Mouse (Mus musculus): ENCODE measurements at regions not wholly inside any gene's neighbourhood (a gene's known extent, or its start where the extent isn't known, plus 50 kb on each side); places are given as distances from the start of the nearest gene placed in this dataset.

DNA sequence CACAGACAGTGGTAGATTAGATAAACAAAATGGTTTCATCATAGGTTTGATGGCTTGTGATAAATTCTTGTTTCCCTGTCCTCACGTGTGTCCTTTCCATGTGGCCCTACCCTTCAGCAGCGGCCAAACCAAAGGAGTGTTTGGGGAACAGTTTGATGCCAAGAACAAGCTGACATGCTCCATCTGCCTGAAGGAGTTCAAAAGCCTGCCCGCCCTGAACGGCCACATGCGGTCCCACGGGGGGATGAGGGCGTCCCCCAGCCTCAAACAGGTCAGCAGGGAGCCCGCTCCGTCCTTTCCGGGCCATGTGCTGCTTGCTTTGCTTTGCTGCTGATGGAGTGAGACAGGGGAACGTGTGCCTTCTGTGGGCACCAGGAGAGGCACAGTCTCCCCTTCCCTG is 51.0 kb upstream of the Mrps10 start:
- no peak for DNase-seq (ENCODE audit: low spot score)

DNA sequence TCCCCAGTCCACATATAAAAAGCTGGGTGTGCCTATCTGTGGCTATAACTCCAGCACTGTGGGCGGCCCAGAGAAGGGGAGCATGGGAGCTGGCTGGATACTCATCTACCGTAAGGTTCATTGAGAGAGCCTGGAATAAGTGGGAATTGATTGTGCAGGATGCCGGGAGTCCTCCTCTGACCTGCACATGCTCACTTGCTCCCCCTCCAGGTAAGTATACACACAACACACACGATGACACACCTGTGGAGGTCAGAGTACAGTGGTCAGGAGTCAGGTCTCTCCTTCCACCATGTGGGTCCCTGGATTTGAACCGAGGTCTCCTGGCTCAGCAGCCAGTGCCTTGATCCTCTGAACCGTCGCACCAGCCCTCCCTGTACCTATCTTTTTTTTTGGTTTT is 55.5 kb upstream of the Mrps10 start:
- DNase-seq (ENCODE audit: low spot score) = no peak

DNA sequence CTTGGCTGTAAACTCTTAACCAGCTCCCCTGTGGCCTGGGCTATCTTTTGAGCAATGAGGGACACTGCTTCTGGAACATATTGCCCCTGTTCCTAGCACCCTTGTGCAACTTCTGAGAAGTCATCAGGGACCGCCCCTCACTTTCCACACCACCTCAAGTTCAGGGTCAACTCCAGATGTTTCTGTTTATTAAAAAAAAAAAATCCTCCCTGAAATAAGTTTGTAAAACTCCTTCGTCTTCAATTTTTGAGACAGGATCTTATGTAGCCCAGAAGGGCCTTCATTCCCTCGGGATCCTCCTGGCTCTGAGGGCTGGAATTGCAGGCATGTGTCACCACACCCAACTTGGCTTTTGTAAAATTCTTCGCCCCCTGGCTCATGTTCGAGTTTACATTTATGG is 57.4 kb upstream of the Mrps10 start:
- no peak for DNase-seq (ENCODE audit: low spot score)

DNA sequence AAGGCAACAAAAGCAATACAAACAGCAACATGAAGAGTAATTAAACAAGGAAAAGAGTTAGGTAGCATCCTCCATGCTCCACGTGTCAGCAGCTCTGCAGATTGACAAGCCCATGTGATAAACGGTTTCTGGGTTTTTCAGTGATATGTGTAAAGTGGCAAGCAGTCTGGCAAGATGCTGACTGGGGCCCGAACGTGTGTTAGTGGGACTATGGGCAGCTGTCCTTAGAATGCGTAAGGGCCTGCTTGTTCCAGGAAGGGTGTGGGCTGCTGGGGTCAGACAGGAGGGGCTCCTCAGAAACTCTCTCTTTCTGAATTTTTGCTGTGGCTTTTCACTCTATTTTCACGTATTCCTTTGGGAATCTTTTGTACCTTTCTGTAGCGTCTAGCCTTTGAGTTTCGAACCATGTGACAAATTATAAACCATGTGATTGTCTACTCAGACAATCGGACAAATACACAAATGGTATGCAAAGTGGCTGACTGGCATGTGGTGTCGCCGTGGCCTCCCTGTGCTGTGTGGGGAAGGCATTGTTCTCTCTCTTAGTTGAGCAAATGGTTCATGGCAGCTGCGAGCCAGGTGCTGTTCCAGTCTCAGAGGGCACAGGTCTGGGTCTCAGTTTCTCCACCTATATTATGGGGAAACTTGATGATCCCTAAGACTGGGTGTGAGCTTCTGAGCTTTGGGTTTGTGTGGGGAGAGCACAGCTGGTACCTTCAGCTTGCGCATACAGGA is 62.5 kb upstream of the Mrps10 start:
- DNase-seq (ENCODE audit: low spot score) = no peak

- DNase-seq (ENCODE audit: low spot score) = no peak
Observed at GRCm38 (mm10) chr17:47304463-47305199, 64.1 kb upstream of the Mrps10 start.

DNA sequence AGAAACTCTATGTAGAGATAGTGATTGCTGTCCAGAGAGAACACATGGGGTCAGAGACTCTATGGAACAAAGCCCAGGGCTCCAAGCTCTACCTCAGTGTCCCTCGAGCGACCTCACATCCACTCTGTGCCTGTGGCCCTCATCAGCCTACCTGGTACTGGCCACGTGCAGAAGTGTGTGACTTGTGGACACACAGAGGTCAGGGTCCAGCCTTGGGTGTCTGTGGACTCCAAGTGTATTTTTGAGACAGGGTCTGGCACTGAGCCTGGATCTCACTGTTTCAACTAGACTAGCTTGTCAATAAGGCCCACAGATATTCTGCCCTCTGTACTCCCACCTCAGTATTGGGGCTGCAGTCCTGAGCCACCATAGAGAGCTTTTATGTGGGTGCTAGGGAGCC is 65.1 kb upstream of the Mrps10 start:
- no peak for DNase-seq (ENCODE audit: low spot score)

GRCm38 (mm10) chr17:47298396-47298919 is 70.2 kb upstream of the Mrps10 start:
- no peak for DNase-seq (ENCODE audit: low spot score)

- DNase-seq (ENCODE audit: low spot score) = no peak
Observed at GRCm38 (mm10) chr17:47297965-47298364, 70.7 kb upstream of the Mrps10 start.

DNA sequence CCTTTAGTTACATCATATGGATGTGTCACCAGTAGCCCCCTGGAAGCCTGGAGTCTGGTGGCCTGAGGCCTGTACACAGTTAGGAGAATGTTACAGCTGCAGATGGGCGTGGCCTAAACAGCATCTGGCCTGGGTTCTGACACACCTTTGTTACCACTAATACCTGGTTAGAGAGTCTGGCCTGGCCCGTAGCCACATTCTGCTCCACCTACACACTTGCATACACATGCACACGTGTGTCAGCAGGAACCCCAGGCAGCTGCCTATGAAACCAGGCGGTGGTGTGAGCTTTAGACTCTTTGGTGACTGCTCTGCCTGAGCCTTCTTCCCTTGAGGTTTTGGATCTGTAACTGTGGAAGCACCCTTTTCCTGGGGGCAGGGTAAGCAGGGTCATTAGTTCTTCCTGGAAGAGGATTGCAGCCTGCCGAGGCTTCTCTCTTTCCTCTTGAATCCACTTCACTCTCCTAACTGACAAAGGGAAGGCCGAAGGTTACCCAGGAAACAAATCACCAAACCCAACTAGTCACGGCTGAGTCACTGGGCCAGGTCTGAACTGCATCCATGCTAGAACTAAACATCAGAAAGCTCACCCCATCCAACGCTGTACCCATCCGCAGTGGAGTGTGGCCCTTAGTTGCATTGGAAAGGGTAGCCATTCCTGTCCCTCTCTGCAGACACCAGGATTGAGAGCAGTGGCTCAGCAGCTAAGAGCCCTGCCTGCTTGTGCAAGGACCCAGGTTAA is 71.8 kb upstream of the Mrps10 start:
- no peak for DNase-seq (ENCODE audit: low spot score)

- no peak for DNase-seq (ENCODE audit: low spot score)
Observed at GRCm38 (mm10) chr17:47295315-47296011, 73.2 kb upstream of the Mrps10 start.

- no peak for DNase-seq (ENCODE audit: low spot score)
Observed at GRCm38 (mm10) chr17:47294091-47294534, 74.6 kb upstream of the Mrps10 start.

- DNase-seq (ENCODE audit: low spot score) = no peak
Observed at GRCm38 (mm10) chr17:47293178-47293577, 75.5 kb upstream of the Mrps10 start.

GRCm38 (mm10) chr17:47291558-47291957 is 77.1 kb upstream of the Mrps10 start:
- DNase-seq (ENCODE audit: low spot score) = no peak

GRCm38 (mm10) chr17:47285616-47286015 is 83.1 kb upstream of the Mrps10 start:
- no peak for DNase-seq (ENCODE audit: low spot score)

DNA sequence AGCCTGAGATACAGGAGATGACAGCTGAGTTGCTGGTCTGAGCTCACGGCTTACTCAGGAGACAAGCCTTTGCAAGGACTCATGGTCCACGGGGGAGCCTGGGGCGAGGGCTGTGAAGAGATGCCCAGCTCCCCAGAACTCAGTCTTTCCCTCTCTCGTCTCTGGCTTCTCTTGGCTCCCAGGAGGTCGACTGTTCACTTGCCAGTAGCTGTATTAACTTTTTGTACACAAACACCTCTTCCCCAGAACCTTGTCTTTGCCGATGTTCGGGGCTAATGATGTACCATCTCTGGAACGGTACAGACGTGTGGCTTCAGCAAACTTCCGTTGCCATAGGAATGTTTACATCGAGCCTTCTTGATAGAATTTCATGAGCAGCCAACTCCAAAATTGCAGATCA is 84.5 kb upstream of the Mrps10 start:
- DNase-seq (ENCODE audit: low spot score) = no peak

- no peak for DNase-seq (ENCODE audit: low spot score)
Observed at GRCm38 (mm10) chr17:47283158-47283557, 85.5 kb upstream of the Mrps10 start.

DNA sequence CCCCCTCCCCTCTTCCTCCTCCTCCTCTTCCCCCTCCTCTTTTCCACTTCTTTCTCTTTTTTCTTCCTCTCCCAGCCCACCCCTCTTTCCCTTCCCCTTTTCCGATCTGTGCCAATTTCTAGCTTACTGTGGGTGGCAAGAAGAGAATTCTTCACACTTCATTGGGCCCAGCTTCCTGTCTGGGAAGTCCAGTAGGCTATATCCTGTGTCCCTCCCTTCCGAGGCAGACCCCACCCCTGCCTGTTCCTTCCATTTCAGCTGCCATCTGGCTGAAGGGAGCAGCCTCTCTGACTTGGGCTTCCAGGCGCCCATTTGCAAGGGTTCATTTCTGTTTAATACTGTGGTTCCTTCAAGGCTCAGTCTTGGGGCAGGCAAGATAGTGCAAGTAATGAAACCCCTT is 86.2 kb upstream of the Mrps10 start:
- DNase-seq (ENCODE audit: low spot score) = no peak

DNA sequence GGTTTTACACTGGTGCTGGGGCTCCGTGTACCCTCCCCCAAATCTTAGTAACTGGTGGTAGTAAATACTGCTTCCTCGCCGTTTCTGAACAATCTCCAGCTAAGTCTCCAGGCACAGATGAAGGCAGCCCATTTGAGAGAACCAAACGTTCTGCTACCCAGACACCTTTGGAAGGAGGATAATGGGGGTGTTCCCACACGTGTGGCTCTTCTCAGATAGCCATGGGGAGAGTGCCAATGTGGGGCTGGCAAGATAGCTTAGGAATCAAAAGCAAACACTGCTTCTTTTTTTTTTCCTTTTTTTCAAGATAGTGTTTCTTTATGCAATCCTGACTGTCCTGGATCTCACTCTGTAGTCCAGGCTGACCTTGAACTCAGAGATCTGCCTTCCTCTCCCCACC is 90.8 kb upstream of the Mrps10 start:
- no peak for DNase-seq (ENCODE audit: low spot score)

DNA sequence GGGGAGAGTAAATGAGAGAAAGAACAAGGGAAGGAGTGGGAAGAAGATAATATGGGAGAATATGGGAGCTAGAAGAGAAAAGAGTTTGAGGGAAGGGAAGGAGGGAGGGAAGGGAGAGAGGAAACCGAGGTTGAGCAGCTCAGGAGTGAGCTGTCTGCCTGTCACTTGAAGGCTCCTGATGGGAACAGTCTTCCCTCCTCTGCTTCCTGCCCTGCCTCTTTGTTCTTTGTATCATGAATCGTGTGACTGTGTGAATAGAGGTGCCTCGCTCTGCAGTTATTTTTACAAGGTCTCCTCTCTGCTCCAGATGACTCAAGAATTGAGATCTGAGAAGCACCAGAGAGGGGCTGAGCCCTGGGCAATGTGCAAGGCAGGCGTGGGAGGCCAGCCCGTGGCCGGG is 92.0 kb upstream of the Mrps10 start:
- no peak for DNase-seq (ENCODE audit: low spot score)

- no peak for DNase-seq (ENCODE audit: low spot score)
Observed at GRCm38 (mm10) chr17:47275796-47276311, 92.8 kb upstream of the Mrps10 start.

DNA sequence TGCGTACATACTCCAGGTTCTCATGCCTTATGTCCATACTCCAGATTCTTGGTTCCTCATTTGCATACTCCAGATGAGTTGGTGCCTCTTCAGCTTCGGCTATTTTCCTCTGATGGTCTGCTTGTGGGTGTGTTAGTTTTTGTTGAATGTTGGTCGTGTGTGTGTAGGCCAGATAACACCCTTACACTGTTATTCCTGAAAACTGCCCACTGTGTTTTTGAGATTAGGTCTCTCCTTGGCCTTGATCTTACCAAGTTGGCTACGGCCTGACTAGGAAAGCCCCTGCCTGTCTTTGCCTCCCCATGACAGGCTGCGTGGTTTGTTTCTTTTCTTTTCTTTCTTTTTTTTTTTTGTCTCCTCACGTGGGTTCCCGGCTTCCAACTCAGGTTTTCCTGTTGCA is 95.4 kb upstream of the Mrps10 start:
- DNase-seq (ENCODE audit: low spot score) = no peak
